Mouse (Mus musculus) left cerebral cortex, postnatal 10 days (tissue): Measurements from ENCODE around the gene Crhr1. TPM values are rescaled to one million over a fixed set of nuclear protein-coding genes. Genes with fewer than 3 reads are reported as not detected.
A peak's percentile ranks its signal among the peaks of the same experiment; 100 is the strongest.

Experiments
- DNase-seq, 2 experiments: peaks; one replicate each; pipeline ENCODE4 v3.0.0; 2021 to 2022; ENCODE audit warnings: low spot score in 2 of 2, mixed read lengths in 1 of 2; ENCODE audit errors: extremely low spot score in 1 of 2
- intact Hi-C: fragments of 180-260 bp; cut with DNase I; formaldehyde crosslinking; loops from one replicate; pipeline ENCODE4 v1.15.1; 2025
- total RNA-seq, 2 experiments: library from RNA; stranded (reverse); gene quantifications; 2 replicates each; pipeline ENCODE4 v1.2.3; 2021

Crhr1 gene
- total RNA-seq, 2 experiments from 2014 or later, result 36.5 to 40.3 TPM

GRCm38 (mm10) chr11:104130721-104131647 is 1.7 kb upstream of the Crhr1 start:
- intact Hi-C loops, result loop anchor here (5.0 kb wide), 1 partner anchor 41 kb away; no protein-coding TSS in a partner anchor
- no peak for DNase-seq

- DNase-seq, result peak in 1 of 2 experiments; percentile 68
- intact Hi-C loops, result loop anchor here (5.0 kb wide), 1 partner anchor 41 kb away; no protein-coding TSS in a partner anchor
These were observed 899 bp upstream of the Crhr1 start for GRCm38 (mm10) chr11:104131756-104132155.

DNA sequence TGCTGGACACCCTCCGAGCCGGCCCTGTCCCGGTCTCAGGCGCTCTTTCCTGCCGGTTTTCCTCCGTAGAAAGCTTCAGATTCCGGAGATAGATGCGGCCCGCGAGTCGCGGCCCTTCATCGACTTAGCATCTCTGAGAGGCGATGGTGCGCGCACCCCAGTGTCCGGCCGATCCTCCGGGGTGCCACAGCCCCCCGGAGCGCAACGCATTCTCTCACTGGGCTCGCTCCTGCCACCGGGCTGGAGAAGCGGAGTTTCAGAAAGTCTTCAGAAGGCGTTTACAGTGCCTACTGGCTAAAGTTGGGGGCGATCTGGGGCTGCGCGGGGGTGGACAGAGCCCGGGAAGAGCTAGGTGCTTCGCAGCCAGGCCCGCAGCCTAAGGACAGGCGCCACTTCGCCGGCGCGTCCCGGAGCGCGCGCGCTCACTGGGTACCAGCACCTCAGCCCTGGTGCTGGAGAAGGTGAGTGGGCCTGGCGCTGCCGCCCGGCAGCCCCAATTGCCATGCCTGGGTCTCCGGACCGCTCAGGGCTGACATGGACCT is 858 bp downstream of the Crhr1 start:
- intact Hi-C loops, result loop anchor here (5.0 kb wide), 1 partner anchor 39 kb away; no protein-coding TSS in a partner anchor

DNA sequence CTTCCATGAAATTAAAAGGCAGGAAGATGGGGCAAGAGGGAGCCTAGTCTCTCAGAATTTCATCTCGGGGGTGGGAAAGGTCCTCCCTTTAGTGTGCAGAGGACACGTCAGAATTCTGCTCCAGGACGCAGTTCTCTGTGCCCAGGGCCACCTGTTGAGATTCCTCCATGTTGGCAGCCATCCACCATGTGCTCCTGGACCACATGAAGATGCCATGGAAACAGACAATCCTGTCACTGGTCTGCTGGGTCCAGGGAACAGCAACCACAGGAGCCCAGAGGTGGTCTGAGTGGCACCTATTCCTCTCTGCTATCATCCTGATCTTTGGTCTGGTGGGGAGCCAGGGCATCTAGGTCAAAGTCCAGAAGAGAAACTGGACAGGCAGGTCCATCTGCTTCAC is 6.3 kb downstream of the Crhr1 start:
- DNase-seq, result no peak
- intact Hi-C loops, result no loop called here

More for the DNA sequence above, 858 bp downstream of the Crhr1 start:
- DNase-seq, result peak in 1 of 2 experiments; percentile 32

DNA sequence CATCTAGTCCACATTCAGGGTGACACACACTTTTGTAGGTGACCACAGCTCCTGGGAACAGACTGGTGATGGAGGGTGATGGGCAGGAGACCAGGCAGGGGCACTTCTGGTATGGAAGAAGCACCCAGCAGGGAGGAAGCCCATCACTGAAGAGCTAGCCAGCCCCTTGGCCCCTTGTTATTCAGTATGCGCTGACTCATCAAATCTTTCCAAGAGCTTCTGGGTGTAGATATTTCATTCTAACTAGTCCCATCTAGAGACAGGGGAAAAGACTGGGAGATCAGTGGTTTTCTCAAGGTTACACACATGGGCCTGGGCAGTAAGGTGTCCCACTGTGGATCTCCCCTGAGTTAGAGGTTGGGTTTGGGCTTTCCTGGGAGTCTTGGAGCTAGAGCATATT is 12.3 kb downstream of the Crhr1 start:
- no peak for DNase-seq
- intact Hi-C loops, result no loop called here

GRCm38 (mm10) chr11:104148787-104149186 is 16.1 kb downstream of the Crhr1 start:
- intact Hi-C loops, result no loop called here

GRCm38 (mm10) chr11:104150911-104151310 is 18.3 kb downstream of the Crhr1 start:
- DNase-seq, result no peak
- intact Hi-C loops, result no loop called here

More at GRCm38 (mm10) chr11:104148787-104149186, 16.1 kb downstream of the Crhr1 start:
- no peak for DNase-seq

GRCm38 (mm10) chr11:104154332-104154731 is 21.7 kb downstream of the Crhr1 start:
- intact Hi-C loops, result no loop called here
- no peak for DNase-seq

GRCm38 (mm10) chr11:104154820-104155635 is 22.4 kb downstream of the Crhr1 start:
- no peak for DNase-seq
- intact Hi-C loops, result no loop called here

- DNase-seq, result no peak
- intact Hi-C loops, result no loop called here
These were observed 23.2 kb downstream of the Crhr1 start for GRCm38 (mm10) chr11:104155899-104156298.

DNA sequence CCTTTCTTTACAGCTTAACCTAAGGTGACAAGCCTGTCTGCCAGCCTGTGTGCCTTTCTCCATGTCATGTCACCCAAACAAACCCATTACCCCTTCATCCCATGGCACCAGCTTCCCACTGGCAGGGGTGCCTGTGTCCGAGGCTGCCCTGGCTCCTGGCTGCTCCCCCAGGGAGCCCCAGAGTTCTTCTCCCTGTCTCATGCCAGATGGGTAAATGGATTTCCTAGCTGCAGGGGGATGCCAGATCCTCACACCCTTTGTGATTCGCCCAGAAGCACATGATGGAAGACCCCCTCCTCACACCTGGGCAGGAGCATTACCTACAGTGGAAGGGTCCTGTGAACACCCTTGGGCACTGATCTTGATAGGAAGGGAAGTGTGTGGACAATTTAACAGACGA is 23.7 kb downstream of the Crhr1 start:
- intact Hi-C loops, result no loop called here
- no peak for DNase-seq

- DNase-seq, result peak; percentile 81 to 87
- intact Hi-C loops, result no loop called here
These were observed 25.1 kb downstream of the Crhr1 start for GRCm38 (mm10) chr11:104157603-104158259.

DNA sequence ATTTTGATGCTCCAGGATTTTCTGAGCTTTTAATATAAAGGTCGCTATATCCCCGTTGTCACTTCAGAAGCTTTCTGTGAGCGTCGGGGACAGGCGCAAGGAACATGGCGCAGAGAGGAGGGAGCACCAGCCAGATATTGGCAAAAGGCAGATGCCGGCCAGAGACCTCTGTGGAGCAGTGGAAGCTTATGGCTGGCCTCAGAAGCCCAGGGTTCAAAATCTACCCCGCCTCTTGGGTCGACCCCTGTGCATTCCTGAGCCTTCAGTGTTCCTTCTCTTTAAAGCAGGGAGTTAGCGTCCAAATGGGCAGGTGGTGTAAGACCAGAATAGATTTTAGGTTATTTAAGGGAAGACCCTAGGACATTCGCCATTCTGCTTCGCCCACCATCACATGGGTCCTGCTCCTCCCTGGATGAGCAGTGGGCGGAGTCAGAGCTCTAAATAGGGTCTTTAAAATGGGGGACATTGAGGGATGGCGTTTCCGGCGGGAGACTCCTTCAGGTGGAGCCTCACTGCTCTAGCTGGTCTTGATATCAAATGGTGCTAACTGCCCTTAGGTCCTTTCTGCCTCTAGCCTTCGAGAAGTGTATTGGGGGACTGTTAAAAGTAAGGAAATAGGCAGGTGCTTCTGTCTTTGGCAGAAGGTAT is 25.7 kb downstream of the Crhr1 start:
- DNase-seq, result no peak
- intact Hi-C loops, result no loop called here

GRCm38 (mm10) chr11:104159769-104160272 is 27.2 kb downstream of the Crhr1 start:
- DNase-seq, result no peak
- intact Hi-C loops, result no loop called here

DNA sequence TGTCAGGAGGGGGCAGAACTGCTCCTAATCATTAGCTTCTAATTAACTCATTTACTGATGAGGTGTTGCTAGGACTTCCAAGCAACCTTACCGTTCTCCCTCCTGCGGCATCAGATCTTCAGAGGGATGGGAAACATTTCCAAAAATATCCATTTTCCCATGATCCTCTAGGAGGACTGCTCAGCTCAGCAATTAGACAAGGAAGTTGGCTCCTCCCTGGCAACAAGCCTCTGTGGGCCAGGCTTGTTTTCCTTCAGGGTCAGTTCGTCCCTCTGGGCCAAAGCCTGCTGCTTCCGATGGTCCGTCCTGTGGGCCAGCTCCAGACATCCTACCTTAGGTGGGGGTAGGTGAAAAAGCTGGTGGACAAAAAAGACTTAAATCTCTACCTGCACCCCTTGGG is 28.5 kb downstream of the Crhr1 start:
- intact Hi-C loops, result no loop called here
- DNase-seq, result no peak

DNA sequence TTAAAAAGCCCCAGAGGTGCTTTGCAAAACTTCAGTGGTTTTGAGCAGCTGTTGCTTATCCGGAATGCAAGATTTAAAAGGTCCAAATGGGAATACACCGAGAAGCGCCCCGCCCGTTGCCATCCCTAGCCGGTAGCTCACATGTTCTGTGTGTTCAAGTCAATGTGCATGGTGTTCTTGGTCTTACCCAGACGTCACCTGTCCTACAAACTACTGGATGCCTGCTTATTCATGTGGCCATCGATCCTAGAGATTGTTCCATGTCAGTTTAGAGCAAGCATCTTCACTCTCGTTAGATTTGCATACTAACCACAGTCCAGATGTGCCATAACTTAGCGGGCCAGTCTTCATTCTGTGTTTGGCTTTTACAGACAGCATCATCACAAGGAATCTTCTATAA is 31.6 kb downstream of the Crhr1 start:
- DNase-seq, result no peak
- intact Hi-C loops, result no loop called here

DNA sequence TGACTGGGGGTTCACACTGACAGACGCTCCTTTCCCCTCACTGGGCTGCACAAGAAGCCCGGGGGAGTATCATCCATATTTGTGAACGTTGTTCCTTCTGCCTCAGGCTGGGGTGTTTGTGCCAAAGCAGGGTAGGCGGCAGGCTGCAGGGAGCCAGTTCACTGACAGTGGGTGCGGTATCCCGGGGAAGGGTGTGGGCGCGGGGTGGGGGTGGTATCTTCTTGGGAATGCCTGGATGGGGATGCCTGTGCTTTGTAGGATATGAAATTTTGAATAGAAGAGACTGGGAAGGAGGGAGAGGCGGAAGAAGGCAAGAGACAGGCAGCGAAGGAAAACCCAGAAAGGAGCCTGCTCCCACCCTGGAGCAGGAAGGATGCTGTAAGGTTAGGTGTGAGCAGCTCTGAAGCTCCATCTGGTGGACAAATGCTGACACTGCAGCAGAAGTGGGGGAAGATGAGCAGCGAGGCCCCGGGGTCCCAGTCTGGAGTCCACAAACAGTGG is 38.7 kb downstream of the Crhr1 start:
- DNase-seq, result peak; percentile 71 to 79
- intact Hi-C loops, result loop anchor here (2.0 to 5.0 kb wide), 2 partner anchors 39 to 185 kb away; partner anchors contain the start of gene Crhr1

GRCm38 (mm10) chr11:104178893-104179292 is 46.2 kb downstream of the Crhr1 start:
- intact Hi-C loops, result no loop called here
- no peak for DNase-seq
